Mouse (Mus musculus) CH12.LX (cell line): ENCODE data around the gene Mical3. TPM values are rescaled to one million over a fixed set of nuclear protein-coding genes. Genes with fewer than 3 reads are reported as not detected.

Source experiments
- DNase-seq: peaks from one replicate; pipeline ENCODE4 v3.0.0-alpha.2; 2013; ENCODE audit errors: extremely low read depth
- H3K27ac ChIP-seq: 2 replicates; pipeline ENCODE4 v1.5.1; 2012; ENCODE audit warnings: low read depth, mild to moderate bottlenecking, control low read depth, moderate library complexity; ENCODE audit not compliant: insufficient read depth
- H3K27me3 ChIP-seq: replicated peaks from 2 replicates; pipeline ENCODE3; 2012; ENCODE audit warnings: inconsistent platforms
- H3K36me3 ChIP-seq, 2 experiments: replicated peaks in 1 of 2; 2 replicates each; pipeline versions ENCODE3 to v1.6.1; 2012; ENCODE audit warnings: inconsistent platforms in 1 of 2, low read length in 1 of 2, mild to moderate bottlenecking in 1 of 2, mixed read lengths in 1 of 2, moderate library complexity in 1 of 2; ENCODE audit not compliant: control insufficient read depth in 1 of 2, insufficient read depth in 1 of 2
- H3K4me1 ChIP-seq, 2 experiments: 2 replicates each; pipeline ENCODE4 v1.6.1; 2012; ENCODE audit warnings: inconsistent platforms in 1 of 2, moderate library complexity in 1 of 2; ENCODE audit not compliant: insufficient read depth in 2 of 2, control insufficient read depth in 1 of 2
- H3K4me2 ChIP-seq: 2 replicates; pipeline ENCODE4 v1.6.1; 2012; ENCODE audit warnings: low read depth, mild to moderate bottlenecking, control low read depth; ENCODE audit not compliant: poor library complexity, insufficient read depth, severe bottlenecking
- H3K4me3 ChIP-seq, 3 experiments: fragments of 150-350 bp in 1 of 3; sonication (generic) in 1 of 3; replicated peaks in 1 of 3; 2 replicates each; pipeline versions ENCODE3 to v1.5.1; 2011 to 2012; ENCODE audit warnings: low read depth in 2 of 3, low read length in 2 of 3, mild to moderate bottlenecking in 2 of 3, moderate library complexity in 2 of 3, control low read depth in 1 of 3, improper control_type of control experiment in 1 of 3, inconsistent platforms in 1 of 3, mixed read lengths in 1 of 3; ENCODE audit not compliant: poor library complexity in 1 of 3
- H3K79me2 ChIP-seq: replicated peaks from 2 replicates; pipeline ENCODE4 v1.6.1; 2012; ENCODE audit warnings: mild to moderate bottlenecking, moderate library complexity; ENCODE audit not compliant: control insufficient read depth, poor library complexity, insufficient read depth, severe bottlenecking; ENCODE audit errors: extremely low read depth
- H3K9ac ChIP-seq: 2 replicates; pipeline ENCODE4 v1.6.1; 2012; ENCODE audit warnings: low read depth, mild to moderate bottlenecking, control low read depth, moderate library complexity; ENCODE audit not compliant: insufficient read depth
- H3K9me3 ChIP-seq: replicated peaks from 2 replicates; pipeline ENCODE3; 2012; ENCODE audit warnings: low read length, inconsistent platforms, mixed read lengths
- BHLHE40 ChIP-seq: IDR thresholded peaks from 2 replicates; pipeline ENCODE4 v1.6.1; 2011; ENCODE audit warnings: mild to moderate bottlenecking, low read depth, low read length, improper control_type of control experiment
- CHD1 ChIP-seq: IDR thresholded peaks from 2 replicates; pipeline ENCODE4 v1.6.1; 2012; ENCODE audit warnings: low read depth, low read length, improper control_type of control experiment, inconsistent platforms
- CHD2 ChIP-seq: IDR thresholded peaks from 2 replicates; pipeline ENCODE4 v1.6.1; 2011; ENCODE audit warnings: low read length, improper control_type of control experiment
- CTCF ChIP-seq, 2 experiments: IDR thresholded peaks in 1 of 2; conservative IDR thresholded peaks in 1 of 2; 2 replicates each; pipeline ENCODE4 v1.5.1; 2011 to 2012; ENCODE audit warnings: low read depth in 2 of 2, low read length in 2 of 2, improper control_type of control experiment in 1 of 2, inconsistent platforms in 1 of 2, mild to moderate bottlenecking in 1 of 2, moderate library complexity in 1 of 2
- E2F4 ChIP-seq: IDR thresholded peaks from 2 replicates; pipeline ENCODE4 v1.6.1; 2011; ENCODE audit warnings: low read depth, low read length, improper control_type of control experiment; ENCODE audit not compliant: insufficient replicate concordance
- ELF1 ChIP-seq: IDR thresholded peaks from 2 replicates; pipeline ENCODE4 v1.6.1; 2014; ENCODE audit warnings: low read depth, mild to moderate bottlenecking, inconsistent platforms, low read length, improper control_type of control experiment
- EP300 ChIP-seq: IDR thresholded peaks from 2 replicates; pipeline ENCODE4 v1.6.1; 2011; ENCODE audit warnings: low read length, improper control_type of control experiment
- GABPA ChIP-seq: IDR thresholded peaks from 2 replicates; pipeline ENCODE4 v1.6.1; 2012; ENCODE audit warnings: low read depth, low read length, improper control_type of control experiment, inconsistent platforms; ENCODE audit not compliant: insufficient replicate concordance
- HCFC1 ChIP-seq: IDR thresholded peaks from 2 replicates; pipeline ENCODE4 v1.6.1; 2012; ENCODE audit warnings: low read depth, mild to moderate bottlenecking, inconsistent platforms, low read length, improper control_type of control experiment
- IRF4 ChIP-seq: IDR thresholded peaks from 2 replicates; pipeline ENCODE4 v1.6.1; 2014; ENCODE audit warnings: low read depth, mild to moderate bottlenecking, inconsistent platforms, low read length, improper control_type of control experiment
- MAFK ChIP-seq: IDR thresholded peaks from 2 replicates; pipeline ENCODE4 v1.6.1; 2011; ENCODE audit warnings: low read length, improper control_type of control experiment; ENCODE audit not compliant: insufficient replicate concordance
- MAX ChIP-seq: IDR thresholded peaks from 2 replicates; pipeline ENCODE4 v1.6.1; 2011; ENCODE audit warnings: low read length, improper control_type of control experiment
- MAZ ChIP-seq: IDR thresholded peaks from 2 replicates; pipeline ENCODE4 v1.6.1; 2012; ENCODE audit warnings: low read depth, mild to moderate bottlenecking, inconsistent platforms, low read length, improper control_type of control experiment, moderate library complexity
- NRF1 ChIP-seq: IDR thresholded peaks from 2 replicates; pipeline ENCODE4 v1.6.1; 2014; ENCODE audit warnings: low read depth, mild to moderate bottlenecking, inconsistent platforms, low read length, improper control_type of control experiment, moderate library complexity
- PAX5 ChIP-seq: IDR thresholded peaks from 2 replicates; pipeline ENCODE4 v1.6.1; 2012; ENCODE audit warnings: low read length, inconsistent platforms, mixed read lengths
- RAD21 ChIP-seq: IDR thresholded peaks from 2 replicates; pipeline ENCODE4 v1.6.1; 2011; ENCODE audit warnings: low read depth, mild to moderate bottlenecking, low read length, improper control_type of control experiment, moderate library complexity
- SMC3 ChIP-seq: IDR thresholded peaks from 2 replicates; pipeline ENCODE4 v1.6.1; 2011; ENCODE audit warnings: low read depth, low read length, improper control_type of control experiment
- USF1 ChIP-seq: IDR thresholded peaks from 2 replicates; pipeline ENCODE4 v1.6.1; 2014; ENCODE audit warnings: low read depth, mild to moderate bottlenecking, inconsistent platforms, low read length, improper control_type of control experiment
- ZMIZ1 ChIP-seq: IDR thresholded peaks from 2 replicates; pipeline ENCODE4 v1.6.1; 2012; ENCODE audit warnings: low read depth, mild to moderate bottlenecking, inconsistent platforms, low read length, improper control_type of control experiment
- ZNF384 ChIP-seq: IDR thresholded peaks from 2 replicates; pipeline ENCODE4 v1.6.1; 2012; ENCODE audit warnings: low read depth, low read length, improper control_type of control experiment, inconsistent platforms
- dilution Hi-C: fragments of 300-500 bp; cut with MboI; formaldehyde crosslinking; loops from 2 replicates; pipeline ENCODE4 v1.14.3; 2020; ENCODE audit warnings: low sequenced_read_pairs; ENCODE audit not compliant: extremely low pct_unique_long_range_greater_than_20kb, extremely low pct_ligation_motif_present
- in situ Hi-C: fragments of 300-500 bp; cut with MboI; formaldehyde crosslinking; loops from 3 replicates; pipeline ENCODE4 v1.14.3; 2019; ENCODE audit warnings: low sequenced_read_pairs, low pct_ligation_motif_present, low pct_unique_long_range_greater_than_20kb, mixed read lengths
- polyA plus RNA-seq: library from polyadenylated mRNA; unstranded; fragments of >175 nt; gene quantifications from 2 replicates; pipeline ENCODE4 v1.2.1, GENCODE M21; 2012; ENCODE audit warnings: low read depth; ENCODE audit not compliant: insufficient read length
- total RNA-seq, 2 experiments: library from RNA; depleted of rRNA; stranded (reverse); fragments of 300-350 nt in 1 of 2; fragments of >200 nt in 1 of 2; gene quantifications; 2 replicates each; pipeline ENCODE4 v1.2.3; 2012 to 2014

Mical3 gene
- total and polyA plus RNA-seq, 3 experiments = 10.2 to 56.3 (median 26.8) TPM

DNA sequence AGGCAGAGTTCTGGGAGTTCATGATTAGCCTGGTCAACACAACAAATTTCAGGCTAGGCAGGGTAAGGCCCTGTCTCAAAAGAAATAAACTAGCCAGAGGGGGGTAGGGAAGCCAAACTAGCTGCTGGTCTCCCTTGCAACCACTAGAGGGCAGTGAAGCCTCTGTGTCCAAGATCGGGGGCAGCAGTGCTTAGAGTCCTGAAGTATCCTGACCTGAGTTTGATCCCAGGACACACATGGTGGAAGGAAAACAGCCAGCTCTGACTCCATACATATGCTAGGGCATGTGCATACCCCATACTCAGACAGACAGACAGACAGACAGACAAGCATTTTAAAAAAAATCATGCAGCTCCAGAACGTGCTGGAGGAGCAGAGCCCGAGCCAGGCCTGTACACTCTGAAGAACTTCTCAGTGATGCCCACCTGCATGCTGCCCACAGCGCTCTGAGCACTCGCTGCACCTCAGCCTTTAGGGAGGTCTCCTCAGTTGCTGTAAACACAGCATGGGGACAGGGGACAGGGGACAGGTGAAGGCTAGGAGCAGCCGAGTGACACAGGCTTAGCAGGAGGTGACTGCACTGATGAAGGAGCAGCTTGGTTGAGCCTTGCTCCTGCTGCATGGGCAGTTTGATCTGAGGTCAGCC lies 232.5 kb downstream of the Mical3 start:
- dilution Hi-C loops = no loop called here

GRCm38 (mm10) chr6:120894524-120894923 lies 236.3 kb downstream of the Mical3 start:
- dilution Hi-C loops (no loop called here), in situ Hi-C loops (no loop called here)
- Histone ChIP-seq H3K4me2 (no peak overlapping the region), H3K36me3 (peaks cover 92 to 98% of the 10 kb centered on the region in 2 experiments), H3K4me3 (no peak overlapping the region), H3K79me2 (peaks cover 2% of the 10 kb centered on the region; the same call in 1 of the 2 replicates), H3K27me3 (no peaks in the 10 kb centered on the region), H3K4me1 (peaks cover 0 to 25% of the 10 kb centered on the region in 2 experiments; a peak in 2 of 4 replicates), H3K9me3 (no peaks in the 10 kb centered on the region), H3K9ac (no peak overlapping the region), H3K27ac (no peak overlapping the region)
- DNase-seq = no peak
- TF ChIP-seq ELF1 (no peak), SMC3 (no peak), MAX (0 out of 2 replicates have a peak, but pooled peaks have one; percentile 25), MAZ (no peak)

More for the DNA sequence above, 232.5 kb downstream of the Mical3 start:
- Histone ChIP-seq H3K27me3 (no peaks in the 10 kb centered on the region), H3K4me2 (no peak overlapping the region), H3K27ac (no peak overlapping the region), H3K9ac (no peak overlapping the region), H3K4me3 (no peak overlapping the region), H3K36me3 (peaks cover 85 to 97% of the 10 kb centered on the region in 2 experiments), H3K9me3 (no peaks in the 10 kb centered on the region), H3K4me1 (peaks cover 9 to 60% of the 10 kb centered on the region in 2 experiments), H3K79me2 (peaks cover 25% of the 10 kb centered on the region)
- DNase-seq = peak; percentile 61
- TF ChIP-seq RAD21 (peak; percentile 77), ZMIZ1 (no peak), BHLHE40 (no peak), USF1 (no peak), NRF1 (no peak), PAX5 (no peak), CHD2 (0 out of 2 replicates have a peak, but pooled peaks have one; percentile 36), E2F4 (no peak), ZNF384 (no peak), IRF4 (no peak), SMC3 (peak; percentile 72), MAFK (no peak), EP300 (no peak), CTCF (conservative IDR thresholded peaks at IDR 0.05 in 1 of 2, IDR thresholded peaks at IDR 0.05 in 1 of 2; ENCODE audit: low read depth in 2 of 2, low read length in 2 of 2) (peak; percentile 82 to 88), CHD1 (no peak), HCFC1 (no peak), GABPA (no peak), MAX (no peak)
- in situ Hi-C loops = no loop called here
